Mouse (Mus musculus) induced T-regulatory cell, adult 2 months (primary cell): ENCODE data around the gene Cdk14.

Source experiments
- DNase-seq: peaks from one replicate; pipeline ENCODE4 v3.0.0-alpha.2; 2012; ENCODE audit warnings: low read depth

Gene Cdk14

GRCm38 (mm10) chr5:4893206-4893851, 526.8 kb downstream of the Cdk14 start:
- no peak for DNase-seq

- DNase-seq: no peak
These were observed 527.4 kb downstream of the Cdk14 start for GRCm38 (mm10) chr5:4892734-4893133.

- no peak for DNase-seq
These were observed 528.0 kb downstream of the Cdk14 start for GRCm38 (mm10) chr5:4891862-4892704.

GRCm38 (mm10) chr5:4887069-4887468, 533.0 kb downstream of the Cdk14 start:
- no peak for DNase-seq

- no peak for DNase-seq
These were observed 537.3 kb downstream of the Cdk14 start for GRCm38 (mm10) chr5:4882841-4883240.

- no peak for DNase-seq
These were observed 539.8 kb downstream of the Cdk14 start for GRCm38 (mm10) chr5:4880331-4880730.

GRCm38 (mm10) chr5:4878934-4879333, 541.2 kb downstream of the Cdk14 start:
- DNase-seq: no peak

GRCm38 (mm10) chr5:4877638-4878037, 542.5 kb downstream of the Cdk14 start:
- no peak for DNase-seq

GRCm38 (mm10) chr5:4877131-4877631, 542.9 kb downstream of the Cdk14 start:
- no peak for DNase-seq

- DNase-seq: no peak
These were observed 543.4 kb downstream of the Cdk14 start for GRCm38 (mm10) chr5:4876653-4877091.

GRCm38 (mm10) chr5:4870041-4870726, 549.9 kb downstream of the Cdk14 start:
- no peak for DNase-seq

- DNase-seq: no peak
These were observed 551.5 kb downstream of the Cdk14 start for GRCm38 (mm10) chr5:4868563-4869120.

GRCm38 (mm10) chr5:4867849-4868562, 552.1 kb downstream of the Cdk14 start:
- no peak for DNase-seq

- no peak for DNase-seq
These were observed 553.2 kb downstream of the Cdk14 start for GRCm38 (mm10) chr5:4866945-4867344.

- DNase-seq: no peak
These were observed 554.0 kb downstream of the Cdk14 start for GRCm38 (mm10) chr5:4866099-4866498.

- no peak for DNase-seq
These were observed 558.5 kb downstream of the Cdk14 start for GRCm38 (mm10) chr5:4861592-4861991.

GRCm38 (mm10) chr5:4861141-4861540, 559.0 kb downstream of the Cdk14 start:
- DNase-seq: no peak

- DNase-seq: no peak
These were observed 562.0 kb downstream of the Cdk14 start for GRCm38 (mm10) chr5:4858032-4858641.

- no peak for DNase-seq
These were observed 566.6 kb downstream of the Cdk14 start for GRCm38 (mm10) chr5:4853503-4853902.

- no peak for DNase-seq
These were observed 567.3 kb downstream of the Cdk14 start for GRCm38 (mm10) chr5:4852711-4853320.
